Mouse (Mus musculus) layer of hippocampus, adult 18-20 months (tissue): ENCODE results near the gene Arhgef3. TPM values are rescaled to one million over a fixed set of nuclear protein-coding genes. Genes with fewer than 3 reads are reported as not detected.

Experiments used
- DNase-seq, 2 experiments: peaks; one replicate each; pipeline ENCODE4 v3.0.0; 2022; ENCODE audit warnings: low spot score in 2 of 2
- total RNA-seq, 2 experiments: library from RNA; stranded (reverse); gene quantifications; 2 replicates each; pipeline ENCODE4 v1.2.3; 2021

The Arhgef3 gene
- total RNA-seq, 2 experiments from 2014 or later, result 84.2 to 92.7 TPM

DNA sequence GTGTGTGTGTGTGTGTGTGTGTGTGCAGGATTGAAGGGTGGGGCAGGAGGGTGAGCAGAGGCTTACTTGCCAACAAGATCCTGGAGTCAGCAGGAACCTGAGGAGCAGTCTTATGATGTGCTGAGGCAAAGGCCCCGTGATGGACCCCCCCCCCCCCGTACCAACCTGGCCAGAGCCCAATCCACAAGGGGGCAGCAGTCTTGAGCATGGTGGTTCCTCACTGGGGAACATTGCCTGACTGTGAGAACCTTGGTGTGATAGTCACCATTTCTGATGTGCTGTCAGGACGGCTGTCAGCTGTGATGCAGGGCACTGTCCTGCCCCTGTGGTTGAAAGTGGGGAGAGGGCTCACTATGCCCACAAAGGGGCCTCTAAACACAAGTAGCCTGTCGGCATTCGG is 138.7 kb downstream of the Arhgef3 start:
- DNase-seq, result no peak

DNA sequence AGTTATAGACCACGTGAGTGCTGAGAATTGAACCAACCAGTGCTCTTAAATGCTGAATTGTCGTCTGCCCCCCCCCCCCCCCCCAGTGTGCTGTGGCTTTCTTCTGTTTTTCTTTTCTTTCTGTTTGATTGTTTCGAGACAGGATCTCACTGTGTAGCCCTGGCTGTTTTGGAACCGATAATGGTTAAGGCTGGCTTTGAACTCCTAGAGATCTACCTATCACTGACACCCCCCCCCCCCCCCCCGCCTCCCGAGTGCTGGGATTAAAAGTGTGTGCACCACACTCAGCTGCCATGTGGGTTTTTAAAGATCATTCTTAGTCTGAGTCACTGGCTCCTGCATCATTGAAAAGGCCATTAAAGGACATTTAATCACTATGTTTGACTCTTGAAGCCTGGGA is 147.7 kb downstream of the Arhgef3 start:
- no peak for DNase-seq

DNA sequence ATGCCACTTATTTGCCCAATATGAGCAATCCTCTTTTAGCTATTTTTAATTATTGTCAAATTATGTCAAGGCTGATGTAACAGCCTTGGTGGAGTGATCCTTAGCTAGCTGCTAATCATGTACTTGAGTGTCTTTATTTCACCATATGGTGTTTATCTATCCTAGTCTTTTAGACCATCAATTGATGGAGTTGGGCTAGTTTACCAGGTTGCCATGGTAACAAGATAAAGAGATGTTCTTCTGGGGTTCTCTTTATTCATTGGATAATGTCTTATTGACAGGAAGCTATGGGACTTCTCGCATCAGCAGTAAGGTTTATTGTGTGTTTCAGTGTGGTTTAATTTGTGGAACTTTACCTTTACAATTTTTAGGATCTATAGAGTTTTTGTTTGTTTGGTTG is 151.9 kb downstream of the Arhgef3 start:
- DNase-seq, result peak in 1 of 2 experiments; percentile 11

DNA sequence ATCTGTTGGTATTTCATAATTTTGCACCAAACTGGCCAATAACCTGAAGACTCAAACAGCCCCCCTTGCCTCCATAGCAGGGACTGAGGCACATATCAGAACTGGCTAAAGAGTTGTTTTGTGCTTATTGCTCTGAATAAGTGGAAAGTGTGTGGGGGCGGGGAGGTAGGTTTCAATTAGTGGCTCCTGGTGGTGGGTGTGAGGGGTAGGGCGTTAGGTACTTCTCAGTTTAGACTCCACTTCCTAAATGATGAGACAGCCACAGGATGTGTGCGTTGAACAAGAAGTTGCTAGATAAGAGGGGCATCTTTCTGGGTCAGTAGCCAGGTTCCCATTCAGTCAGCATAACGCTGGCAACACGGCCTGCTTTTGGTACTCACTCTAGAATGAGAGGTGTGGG is 153.4 kb downstream of the Arhgef3 start:
- no peak for DNase-seq

DNA sequence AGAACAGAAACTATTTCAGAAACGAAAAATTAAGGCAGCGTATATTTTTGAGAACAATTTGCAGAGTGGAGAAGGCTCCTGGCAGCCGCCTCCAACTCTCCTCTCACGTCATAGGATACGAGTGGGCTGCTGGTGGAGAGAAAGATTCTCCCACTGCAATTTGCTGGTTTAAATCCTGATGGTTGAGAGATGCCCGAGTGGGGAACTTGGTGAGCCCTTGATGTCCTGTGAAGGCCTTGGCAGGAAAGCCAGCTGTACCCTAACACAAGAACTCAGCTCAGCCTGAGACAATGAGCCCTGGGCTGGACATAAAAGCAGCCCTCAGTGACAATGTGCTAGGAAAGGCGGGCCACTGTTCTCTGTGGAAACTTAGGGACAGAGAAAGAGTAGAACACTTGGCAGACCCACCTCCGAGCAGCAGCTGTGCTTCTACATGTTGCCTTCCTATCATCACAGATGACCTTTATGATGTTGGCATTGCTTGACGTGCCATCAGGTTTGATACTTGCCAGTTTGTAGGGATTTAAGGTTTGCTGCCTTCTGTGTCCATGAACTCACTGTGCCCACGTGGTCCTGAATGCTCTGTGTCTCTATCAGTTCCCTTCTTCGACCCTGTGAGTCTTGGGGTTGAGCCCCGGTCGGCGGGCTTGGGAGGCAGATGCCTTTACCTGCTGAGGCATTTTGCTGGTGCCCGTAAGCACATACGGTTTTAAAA is 154.4 kb downstream of the Arhgef3 start:
- DNase-seq, result peak; percentile 40 to 65

DNA sequence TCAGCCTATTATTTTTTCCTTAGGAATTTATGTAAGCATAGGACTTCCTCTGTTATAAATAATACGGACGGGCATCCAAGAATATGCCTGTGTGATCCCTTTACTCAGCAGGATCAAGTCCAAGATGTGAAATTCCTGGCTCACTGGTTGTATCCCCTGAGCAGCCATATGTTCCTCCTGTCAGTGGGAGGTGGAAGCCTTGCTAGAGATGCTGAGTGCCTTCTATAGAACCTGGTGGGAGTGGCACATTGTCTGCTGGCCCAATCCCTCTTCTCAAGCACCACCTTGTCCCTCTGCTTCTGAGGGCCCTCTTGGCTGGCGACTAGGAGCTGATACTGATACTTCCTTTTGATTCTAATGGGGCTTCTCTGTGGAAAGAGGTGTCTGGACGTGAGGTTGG is 155.1 kb downstream of the Arhgef3 start:
- peak; percentile 57 to 73 for DNase-seq

DNA sequence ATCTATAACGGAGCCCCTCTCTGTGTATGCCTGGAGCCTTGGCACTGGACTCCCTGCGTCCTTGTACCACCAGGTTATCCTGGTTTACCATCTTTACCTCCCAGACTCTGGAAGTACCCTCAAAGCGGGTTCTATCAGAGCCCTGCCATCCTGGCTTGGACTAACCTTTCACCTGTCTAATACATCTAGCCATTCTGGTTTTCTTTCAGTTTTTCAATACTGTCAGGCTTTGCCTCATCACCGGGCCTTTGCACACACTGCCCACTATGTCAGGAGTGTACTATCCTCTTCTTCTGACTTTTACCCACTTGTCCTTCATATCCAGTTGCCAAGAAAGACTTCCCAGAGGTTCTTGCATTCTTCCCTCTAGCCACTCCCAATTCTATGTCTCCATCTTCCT is 155.8 kb downstream of the Arhgef3 start:
- no peak for DNase-seq

DNA sequence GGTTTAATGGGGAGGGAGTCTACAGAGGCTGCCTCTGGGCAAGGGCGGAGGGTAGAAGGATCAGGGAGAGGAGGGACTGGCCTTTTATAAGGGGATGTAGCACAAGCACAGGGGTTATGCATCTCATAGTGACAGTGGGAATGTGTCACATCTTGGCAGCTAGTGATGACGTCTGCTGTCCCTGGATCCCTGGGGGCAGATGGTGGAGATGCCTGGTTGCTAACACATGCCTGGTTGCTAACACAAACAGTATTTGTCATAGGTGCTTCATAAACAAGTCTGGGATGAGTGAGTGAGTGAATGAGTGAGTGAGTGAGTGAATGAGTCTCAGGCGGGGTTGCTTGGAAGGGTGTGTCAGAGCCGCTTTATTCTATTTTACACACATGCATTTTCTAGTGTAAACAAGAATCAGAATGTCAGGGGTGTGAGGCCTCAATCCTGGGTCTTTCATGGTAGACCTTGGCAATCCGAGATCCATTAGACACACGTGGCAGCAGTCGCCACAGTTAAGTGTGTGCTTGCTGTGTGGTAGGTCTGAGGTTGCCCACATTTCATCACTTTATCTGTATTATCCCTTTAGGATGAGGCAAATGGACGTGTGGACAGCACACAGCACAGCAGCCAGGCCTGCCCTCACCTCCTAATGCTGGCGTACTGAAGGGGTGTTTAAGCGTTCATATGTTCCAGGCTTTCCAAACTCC is 156.8 kb downstream of the Arhgef3 start:
- DNase-seq, result peak; percentile 28 to 43

DNA sequence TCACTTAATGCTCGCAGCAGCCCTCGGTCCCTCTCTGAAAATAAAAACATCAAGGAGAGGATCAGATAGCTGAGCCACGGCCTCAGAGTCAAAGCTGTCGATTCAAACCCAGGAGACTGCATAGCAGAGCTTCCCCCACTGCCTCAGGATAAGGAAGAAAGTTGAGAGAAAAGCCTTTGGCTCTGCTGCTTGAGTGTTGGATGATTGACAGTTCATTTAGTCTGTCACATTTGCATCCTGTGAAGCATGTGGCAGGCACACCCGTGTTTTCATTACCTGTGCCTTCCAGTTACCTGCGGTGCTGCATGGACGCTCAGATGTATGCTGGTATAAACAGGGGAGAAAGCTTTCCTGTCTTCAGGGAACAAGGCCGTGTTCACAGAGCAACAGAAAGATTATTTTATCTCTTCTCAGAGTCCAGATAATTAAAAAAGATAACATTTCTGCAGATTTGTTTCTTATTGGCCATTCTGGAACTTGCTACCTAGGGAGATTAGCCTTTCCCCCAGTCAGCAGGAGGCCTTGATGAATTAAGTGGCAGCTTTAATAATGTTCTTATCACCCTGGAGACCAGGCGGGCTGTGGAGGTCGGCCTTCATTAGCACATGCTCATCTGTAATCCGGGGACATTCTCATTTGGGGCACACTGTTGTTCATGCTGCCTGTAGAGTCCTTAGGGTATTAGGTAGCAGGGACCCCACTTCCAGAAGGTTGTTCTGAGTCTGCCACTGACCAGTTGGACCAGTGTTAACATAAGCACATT is 157.6 kb downstream of the Arhgef3 start:
- no peak for DNase-seq

DNA sequence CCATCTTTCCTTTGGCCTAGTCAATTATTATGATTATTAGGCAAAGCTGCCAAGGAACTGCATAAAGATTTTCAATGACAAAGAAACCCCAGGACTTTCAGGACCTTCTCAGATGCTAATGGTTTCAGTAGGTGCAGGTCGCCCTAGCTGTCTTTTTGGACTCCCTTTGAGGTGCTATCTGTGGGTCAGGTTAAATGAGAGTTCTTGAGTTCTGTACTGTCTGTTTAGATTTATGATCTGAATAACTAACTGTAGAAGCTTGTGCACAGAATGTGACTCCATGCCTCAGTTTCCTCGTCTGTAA is 158.1 kb downstream of the Arhgef3 start:
- no peak for DNase-seq

DNA sequence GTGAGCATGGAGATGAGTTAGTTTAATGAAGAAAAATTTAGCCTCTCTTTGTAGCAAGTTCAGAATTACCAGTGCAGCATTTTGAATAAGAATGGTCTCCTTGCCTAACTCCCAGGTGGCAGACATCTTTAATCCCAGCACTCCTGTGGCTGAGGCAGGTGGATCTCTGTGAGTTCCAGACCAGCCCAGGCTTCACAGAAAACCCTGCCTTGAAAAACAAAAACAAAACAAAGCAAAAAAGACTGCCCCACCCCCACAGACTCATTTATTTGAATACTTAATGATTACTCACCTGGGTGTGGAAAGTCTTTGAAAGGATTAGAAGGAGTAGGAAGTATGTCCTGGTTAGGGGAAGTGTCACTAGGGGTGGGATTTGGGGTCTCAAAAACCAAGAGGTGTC is 158.5 kb downstream of the Arhgef3 start:
- no peak for DNase-seq

DNA sequence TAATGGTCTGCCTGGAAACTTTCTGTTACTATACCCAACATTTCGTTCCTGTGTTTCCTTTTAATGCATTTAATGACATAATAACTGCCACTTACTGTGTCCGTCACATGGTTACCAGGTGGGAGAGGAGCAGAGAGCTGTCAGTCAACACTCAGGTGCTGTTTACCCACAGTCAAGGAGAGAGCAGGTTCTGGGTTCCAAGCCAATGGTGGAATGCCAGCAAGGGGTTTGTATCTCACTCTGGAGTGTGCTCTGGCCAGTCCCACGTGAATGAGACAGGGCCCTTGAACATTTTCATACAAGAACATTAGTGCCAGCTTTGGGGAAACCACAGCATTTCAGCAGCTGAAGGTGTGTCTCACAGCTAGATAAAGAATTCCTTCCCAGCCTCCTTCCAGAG is 162.6 kb downstream of the Arhgef3 start:
- no peak for DNase-seq

DNA sequence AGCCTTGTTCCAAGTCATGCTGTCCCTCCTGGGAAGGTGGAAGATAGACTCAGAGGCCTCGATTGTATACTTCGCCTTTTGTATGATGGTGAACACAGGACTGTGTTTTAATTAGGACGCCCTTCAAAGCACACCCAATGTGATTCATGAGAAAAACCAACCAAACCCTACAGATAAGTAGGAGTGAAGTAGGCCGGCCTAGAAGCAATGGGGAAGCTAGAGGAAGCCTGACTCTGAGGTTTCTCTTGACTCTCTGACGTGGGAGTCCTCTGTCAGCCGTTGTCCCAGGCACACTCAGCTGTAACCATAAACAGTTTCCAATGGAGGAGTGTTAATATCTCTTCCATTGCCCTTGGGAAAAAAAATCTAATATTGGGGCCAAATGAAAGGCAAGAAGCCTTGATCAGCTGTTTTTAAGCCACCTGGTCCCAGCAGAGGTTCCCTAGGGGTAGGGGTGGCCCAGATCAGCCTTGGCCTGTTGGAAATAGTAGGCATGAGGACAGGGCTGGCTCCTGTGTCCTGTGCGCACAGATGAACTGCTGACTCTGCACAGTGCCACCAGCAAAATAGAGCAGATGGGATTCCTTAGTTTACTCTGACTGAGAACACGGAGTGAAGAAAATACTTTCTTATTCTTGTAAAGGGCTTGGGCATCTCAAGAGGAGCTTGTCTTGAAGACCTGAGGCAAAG is 165.6 kb downstream of the Arhgef3 start:
- DNase-seq, result no peak

DNA sequence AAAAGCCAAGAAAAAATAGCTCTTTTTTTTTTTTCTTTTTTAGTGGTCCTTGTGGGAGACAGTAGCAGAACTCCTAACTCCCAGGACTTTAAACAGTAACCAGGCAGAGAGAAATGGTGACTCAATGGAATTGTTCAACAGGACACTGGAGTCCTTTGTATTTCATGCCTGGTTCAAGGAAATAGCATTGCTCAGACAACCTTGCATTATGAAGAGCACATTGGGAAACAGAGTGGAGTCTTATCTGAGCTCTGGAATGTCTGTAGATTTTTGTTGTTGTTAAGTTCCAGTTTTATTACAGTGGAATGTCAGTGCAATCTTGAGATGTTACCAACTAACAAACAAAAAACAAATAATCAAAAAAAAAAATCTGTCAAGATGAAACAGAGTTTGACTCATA is 169.3 kb downstream of the Arhgef3 start:
- no peak for DNase-seq

DNA sequence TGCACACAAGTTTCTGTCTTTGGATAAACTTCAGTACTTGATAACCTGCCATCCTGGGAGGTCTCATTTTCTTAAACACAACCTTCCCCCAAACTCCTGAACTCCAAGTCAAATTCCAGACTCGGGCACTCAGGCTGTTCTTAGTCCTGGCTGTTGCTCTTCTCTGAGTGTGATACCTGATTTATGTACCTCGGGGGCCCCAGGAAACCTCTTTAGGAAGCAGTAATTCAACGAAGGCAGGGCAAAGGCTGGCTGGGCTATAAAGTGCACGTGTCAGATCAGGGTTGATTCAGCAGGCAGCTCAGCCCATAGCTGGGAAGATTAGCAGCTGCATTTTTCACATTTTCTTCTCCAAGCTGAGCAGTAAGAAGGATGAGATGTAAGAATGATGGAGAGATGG is 171.5 kb downstream of the Arhgef3 start:
- DNase-seq, result no peak

DNA sequence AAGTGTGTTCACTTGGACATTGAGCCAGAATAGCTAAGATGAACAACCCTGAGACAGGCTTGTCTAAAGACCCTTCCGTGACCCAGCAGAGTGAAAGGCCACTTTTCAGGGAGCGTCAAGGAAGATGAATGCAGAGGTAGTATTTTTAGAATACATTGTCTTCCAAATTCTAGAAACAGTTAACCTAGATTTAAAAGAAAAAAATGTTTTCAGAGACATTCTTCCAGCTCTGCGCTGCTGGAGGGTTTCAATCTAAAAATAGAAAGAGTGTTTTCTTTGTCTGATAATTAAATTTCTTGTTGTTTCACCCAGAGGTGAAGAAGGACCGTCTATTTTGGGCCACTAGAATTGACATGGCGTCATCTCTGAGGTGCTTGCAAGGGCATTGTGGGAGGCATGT is 174.4 kb downstream of the Arhgef3 start:
- no peak for DNase-seq

DNA sequence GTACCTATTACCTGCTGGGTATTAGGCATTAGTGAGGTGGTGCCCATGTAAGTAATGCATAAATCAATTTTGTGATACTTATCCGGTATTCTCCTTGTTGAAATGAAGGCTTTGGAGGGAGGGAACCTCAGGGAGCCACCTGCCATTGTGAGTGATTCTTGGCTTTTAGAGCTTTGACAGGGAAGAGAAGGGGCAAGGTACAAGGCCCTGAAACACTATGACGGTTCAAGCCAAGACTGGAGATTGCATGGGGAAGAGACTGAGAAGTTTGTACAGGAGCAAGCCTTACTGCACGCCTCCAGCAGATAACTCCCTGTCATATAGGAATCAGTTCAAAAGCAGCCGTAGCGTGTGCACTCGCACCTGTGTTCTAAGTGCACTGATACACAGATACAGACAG is 177.4 kb downstream of the Arhgef3 start:
- no peak for DNase-seq

DNA sequence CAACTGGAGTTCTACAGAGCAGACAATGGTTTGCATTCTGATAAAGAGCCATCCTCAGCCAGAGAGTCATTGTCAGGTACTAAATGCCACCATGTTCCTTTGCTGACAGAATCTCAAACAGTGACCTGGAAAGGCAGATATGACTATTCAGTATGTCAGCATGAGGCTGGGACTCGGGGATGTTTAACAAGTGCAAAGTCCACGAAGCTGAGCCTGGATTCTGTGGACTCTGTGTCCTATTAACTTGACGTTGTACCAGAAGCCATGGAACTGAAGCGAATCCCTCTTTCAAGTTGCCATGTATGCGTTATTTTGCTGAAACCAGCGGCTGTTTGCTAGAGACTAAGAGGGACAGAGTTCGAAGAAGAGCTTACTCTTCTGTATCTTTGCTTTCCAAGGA is 181.1 kb downstream of the Arhgef3 start:
- DNase-seq, result no peak

DNA sequence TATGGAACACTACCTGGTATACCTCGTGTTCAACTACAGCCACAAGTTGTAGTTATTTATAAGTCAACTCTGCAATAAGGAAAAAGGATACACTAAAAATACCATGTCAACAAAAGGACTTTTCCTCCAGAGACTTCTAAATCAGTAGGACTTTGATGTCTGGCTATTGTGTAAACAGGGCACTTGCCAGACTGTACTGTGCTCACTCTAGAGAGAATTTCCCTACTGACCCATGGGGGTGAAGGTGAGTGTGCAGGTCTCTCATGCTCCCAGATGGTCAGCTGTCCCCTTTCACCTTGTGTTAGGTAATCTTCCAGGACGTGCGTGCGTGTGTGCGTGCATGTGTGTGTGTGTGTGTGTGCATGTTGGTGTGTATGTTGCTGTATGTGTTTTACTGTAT is 182.3 kb downstream of the Arhgef3 start:
- no peak for DNase-seq

DNA sequence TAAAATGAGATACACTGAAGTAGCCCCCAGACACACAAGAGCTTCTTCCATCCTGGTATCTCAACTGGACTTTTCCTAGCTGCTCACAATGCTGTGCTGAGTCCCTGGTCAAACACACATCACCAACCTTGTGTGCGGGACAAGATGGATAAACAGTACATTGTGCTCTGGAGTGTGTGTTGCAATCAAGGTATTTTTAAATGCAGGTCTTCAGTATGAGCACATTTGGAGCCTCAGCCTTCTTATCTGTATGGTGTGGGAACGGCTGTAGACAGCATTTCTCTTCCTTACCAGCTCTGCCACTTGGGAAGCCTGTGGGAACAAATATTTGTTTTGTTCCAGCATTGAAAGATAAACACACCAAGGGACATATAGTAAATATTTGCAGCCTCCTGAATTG is 184.2 kb downstream of the Arhgef3 start:
- DNase-seq, result no peak

DNA sequence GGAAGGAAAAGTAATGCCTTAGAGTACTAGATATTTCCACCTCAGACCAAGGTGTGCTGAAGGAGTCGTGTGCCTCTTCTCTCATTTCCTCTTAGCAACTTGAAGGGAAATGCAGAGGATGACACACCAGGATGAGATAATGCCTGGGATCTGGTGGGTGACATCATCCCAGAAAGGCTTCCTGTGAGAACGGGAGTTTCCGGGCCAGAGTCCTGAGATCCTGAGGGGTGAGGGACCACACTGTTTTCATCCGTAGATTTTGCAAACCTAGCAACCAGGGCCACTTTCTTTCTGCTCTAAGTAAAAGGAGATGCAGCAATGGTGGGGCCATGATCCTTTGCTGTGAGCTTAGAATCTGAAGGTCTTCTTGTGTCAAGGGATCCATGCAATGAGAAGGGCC is 185.0 kb downstream of the Arhgef3 start:
- no peak for DNase-seq
